Mouse (Mus musculus) thymus, postnatal 4 days (tissue): ENCODE data around the gene Gm38392.
"Not testable (repeated sequence)": the region's sequence is repeated elsewhere in the genome, so short reads cannot be mapped to it uniquely, and the experiment has no call there.

Source experiments
- DNase-seq: peaks from one replicate; pipeline ENCODE4 v3.0.0; 2021

Gm38392 gene

DNA sequence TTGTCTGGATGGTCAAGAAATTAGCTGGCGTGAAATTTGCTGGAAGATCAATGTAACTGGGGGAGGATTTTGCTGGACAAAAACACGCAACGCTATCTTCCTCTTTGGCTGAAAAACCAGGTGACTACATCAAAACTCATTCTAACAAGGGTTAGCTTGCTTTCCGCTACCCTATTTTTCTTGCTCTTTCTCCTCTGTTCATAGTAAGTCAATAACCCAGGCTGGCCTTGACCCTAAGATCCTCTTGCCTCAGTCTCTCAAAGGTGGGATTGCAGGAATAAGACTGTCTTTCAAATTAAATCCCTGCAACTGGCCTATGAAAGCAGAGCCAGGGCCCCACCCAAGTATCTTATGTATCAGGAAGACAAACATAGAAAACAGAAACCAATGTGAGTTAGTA lies at the start of gene Gm38392:
Gm38392 (minus strand) TSS at position 101 of the 400 bp plus-strand sequence.
- no peak for DNase-seq

- peak; percentile 97 for DNase-seq
Observed at GRCm38 (mm10) chr3:88336058-88337013, 49.3 kb upstream of the Gm38392 start, which contains the start of the genes Tmem79 and Smg5. Gene Tmem79, minus strand, starts transcription at chr3:88336148. Gene Smg5, plus strand, starts transcription at chr3:88336260.

GRCm38 (mm10) chr3:88335436-88336053 lies 48.5 kb upstream of the Gm38392 start:
- no peak for DNase-seq

GRCm38 (mm10) chr3:88334902-88335435 lies 48.0 kb upstream of the Gm38392 start:
- DNase-seq, result no peak

- no peak for DNase-seq
Observed at GRCm38 (mm10) chr3:88334029-88334658, 47.1 kb upstream of the Gm38392 start.

GRCm38 (mm10) chr3:88331282-88331681 lies 44.3 kb upstream of the Gm38392 start:
- peak; percentile 71 for DNase-seq

GRCm38 (mm10) chr3:88328956-88329355 lies 41.9 kb upstream of the Gm38392 start:
- DNase-seq, result no peak

DNA sequence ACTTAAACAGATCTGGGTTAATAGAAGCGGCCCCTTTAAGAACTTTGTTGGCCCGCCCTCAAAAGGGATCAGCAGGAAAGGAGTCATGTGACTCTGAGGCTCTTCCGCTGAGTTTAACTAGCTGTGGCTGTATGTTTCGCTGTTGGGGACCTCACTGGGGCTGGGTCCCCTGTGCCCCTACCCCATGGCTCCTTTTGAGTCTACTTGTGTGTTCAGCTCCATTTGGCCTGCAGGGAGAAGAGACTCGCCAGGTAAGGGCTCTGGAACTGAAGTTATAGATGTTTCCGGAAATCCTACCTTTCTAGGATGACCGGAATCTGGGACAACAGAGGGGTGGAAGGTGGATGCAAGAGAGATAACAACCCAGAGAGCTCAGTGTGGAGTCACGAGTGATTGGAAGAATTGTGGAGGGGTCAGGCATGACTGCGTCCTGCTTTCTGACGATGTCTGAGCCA lies 38.0 kb upstream of the Gm38392 start, which contains the start of gene Glmp:
Glmp (plus strand) TSS at position 73 of the 455 bp plus-strand sequence.
- peak; percentile 56 for DNase-seq

- DNase-seq, result no peak
Observed at GRCm38 (mm10) chr3:88299172-88299571, 12.2 kb upstream of the Gm38392 start.

GRCm38 (mm10) chr3:88297321-88297851 lies 10.4 kb upstream of the Gm38392 start:
- no peak for DNase-seq

GRCm38 (mm10) chr3:88296561-88297318 lies 9.7 kb upstream of the Gm38392 start, which contains the start of the genes Tsacc and Cct3:
Gene Tsacc, minus strand, starts transcription at chr3:88296999.
Gene Cct3, plus strand, starts transcription at chr3:88297116.
- DNase-seq, result peak; percentile 94

DNA sequence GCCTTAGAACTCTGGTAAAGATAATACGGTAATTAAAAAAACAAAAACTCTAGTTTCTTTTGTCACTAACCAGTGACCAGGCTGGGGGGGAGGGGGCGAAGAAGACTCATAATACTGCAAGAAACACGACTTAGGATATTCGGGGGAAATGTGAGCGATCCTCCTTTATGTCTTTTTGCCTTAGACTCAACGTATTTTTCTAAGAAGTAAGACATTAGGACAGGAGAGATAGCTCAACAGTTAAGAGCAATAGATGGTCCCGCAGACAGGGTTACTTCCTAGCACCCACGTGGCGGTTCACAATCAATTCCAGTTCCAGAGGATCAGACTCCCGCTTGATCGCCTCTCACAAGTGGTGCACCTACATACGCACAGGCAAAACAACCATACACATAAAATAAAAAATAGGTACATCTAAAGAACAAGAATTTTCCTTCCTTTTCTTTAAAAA lies 9.1 kb upstream of the Gm38392 start:
- peak; percentile 37 for DNase-seq

- not testable (repeated sequence) for DNase-seq
Observed at GRCm38 (mm10) chr3:88295272-88295671, 8.3 kb upstream of the Gm38392 start.

GRCm38 (mm10) chr3:88291970-88292369 lies 5.0 kb upstream of the Gm38392 start:
- DNase-seq, result peak; percentile 60

DNA sequence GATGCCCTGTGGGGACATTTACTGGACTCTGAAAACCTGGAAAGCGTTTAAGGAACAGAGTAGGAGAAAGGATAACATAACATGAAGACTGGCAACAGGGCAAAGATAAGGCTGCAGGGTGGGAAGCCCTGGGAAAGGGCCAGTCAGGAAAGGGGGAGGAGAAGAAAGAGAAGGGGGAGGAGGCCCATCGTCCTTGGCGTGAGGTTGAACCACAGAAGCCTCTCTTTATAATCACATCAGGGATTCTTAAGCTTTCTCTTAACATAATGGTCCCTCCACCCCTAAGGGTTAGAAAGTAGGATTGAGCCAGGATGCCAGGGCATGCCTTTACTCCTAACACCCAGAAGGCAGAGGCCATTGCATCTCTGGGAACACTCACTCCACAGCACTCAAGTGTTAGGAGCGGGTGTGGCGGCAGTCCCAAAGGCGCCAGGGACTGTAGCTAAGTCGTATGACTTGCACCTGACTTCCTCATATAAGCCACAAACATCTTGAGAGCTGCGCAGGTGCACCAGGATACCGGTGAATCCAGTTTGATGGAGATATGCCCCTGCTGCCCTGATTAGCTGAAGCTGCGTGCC lies 1.2 kb upstream of the Gm38392 start:
- DNase-seq, result not testable (repeated sequence)

DNA sequence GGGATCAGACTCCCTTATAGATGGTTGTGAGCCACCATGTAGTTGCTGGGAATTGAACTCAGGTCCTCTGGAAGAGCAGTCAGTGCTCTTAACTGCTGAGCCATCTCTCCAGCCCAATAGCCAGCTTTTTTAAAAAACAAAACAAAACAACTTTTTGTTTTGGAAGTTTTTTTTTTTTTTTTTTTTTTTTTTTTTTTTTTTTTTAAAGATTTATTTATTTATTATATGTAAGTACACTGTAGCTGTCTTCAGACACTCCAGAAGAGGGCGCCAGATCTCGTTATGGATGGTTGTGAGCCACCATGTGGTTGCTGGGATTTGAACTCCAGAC lies 1.5 kb downstream of the Gm38392 start:
- DNase-seq, result not testable (repeated sequence)

GRCm38 (mm10) chr3:88284815-88285564 lies 2.0 kb downstream of the Gm38392 start:
- DNase-seq, result not testable (repeated sequence)

- not testable (repeated sequence) for DNase-seq
Observed at GRCm38 (mm10) chr3:88281141-88281916, 5.7 kb downstream of the Gm38392 start.

GRCm38 (mm10) chr3:88280035-88280434 lies 7.0 kb downstream of the Gm38392 start:
- DNase-seq, result no peak
